Mouse (Mus musculus): ENCODE measurements around the gene Rmnd1.
A peak's percentile ranks its signal among the peaks of the same experiment; 100 is the strongest.
"Not testable (repeated sequence)": the region's sequence is repeated elsewhere in the genome, so short reads cannot be mapped to it uniquely, and the experiment has no call there.

Rmnd1 gene

GRCm38 (mm10) chr10:4432123-4432931, at the start of gene Rmnd1, which contains the start of gene Armt1:
Gene Rmnd1 (minus strand): TSS chr10:4432388.
Gene Armt1 (plus strand): TSS chr10:4432467.
- peak; percentile 98 for DNase-seq

DNA sequence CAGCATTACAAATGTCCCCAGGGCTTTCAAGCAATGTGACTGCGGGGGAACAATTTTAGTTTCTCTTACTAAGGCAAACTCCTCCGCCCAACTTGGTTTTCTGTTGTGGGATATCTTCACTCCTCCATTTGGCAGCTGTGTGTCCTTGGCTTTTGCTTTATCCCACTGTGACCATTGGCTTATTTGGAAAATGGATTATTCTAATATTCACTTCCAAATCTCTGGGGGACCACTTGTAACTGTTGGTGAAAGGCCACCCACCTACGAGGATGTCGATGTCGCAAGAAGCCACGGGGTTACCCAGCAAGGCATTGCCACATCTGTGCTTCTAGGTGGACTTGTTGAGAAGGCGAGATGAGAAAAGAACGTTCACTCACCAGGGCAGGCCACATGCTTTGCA, 49.5 kb upstream of the Rmnd1 start:
- DNase-seq = no peak

DNA sequence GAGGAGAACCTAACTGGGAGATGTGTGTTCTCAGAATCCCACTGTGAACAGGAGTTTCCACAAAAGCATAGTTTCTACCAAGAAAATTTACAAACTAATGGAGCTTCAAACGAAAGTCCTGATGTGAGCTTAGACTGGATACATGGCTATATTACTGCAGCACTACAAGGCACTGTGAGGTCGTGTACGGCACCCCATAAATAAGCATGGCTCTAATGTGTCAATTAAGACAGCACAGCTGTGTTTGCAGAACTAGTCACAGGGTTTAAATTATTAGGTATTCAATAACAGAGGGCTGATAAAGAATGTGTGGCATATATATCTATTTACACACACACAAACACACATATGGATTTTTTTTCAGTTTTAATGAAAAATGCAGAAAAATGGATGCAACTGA, 48.7 kb upstream of the Rmnd1 start:
- DNase-seq = no peak

DNA sequence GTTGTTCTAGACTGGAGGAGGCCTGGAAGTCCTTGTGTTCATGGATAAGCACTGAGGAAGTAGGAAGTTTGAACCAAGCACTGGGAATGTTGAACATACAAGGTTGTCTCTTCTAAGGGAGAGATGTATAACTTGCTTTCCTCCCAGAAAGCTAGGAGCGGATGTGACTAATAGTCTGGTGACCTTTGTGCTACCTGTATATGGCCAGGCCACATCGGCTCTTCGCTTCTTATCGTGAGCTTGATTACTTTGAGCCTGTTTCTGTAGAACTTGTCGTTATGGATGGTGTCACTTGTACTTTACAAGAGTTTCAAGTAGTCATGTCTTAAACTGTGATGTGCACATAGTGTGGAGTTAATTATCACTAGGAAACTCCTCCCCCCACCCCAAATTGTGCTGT, 44.4 kb upstream of the Rmnd1 start:
- DNase-seq = no peak

GRCm38 (mm10) chr10:4475431-4475830, 43.2 kb upstream of the Rmnd1 start:
- no peak for DNase-seq

DNA sequence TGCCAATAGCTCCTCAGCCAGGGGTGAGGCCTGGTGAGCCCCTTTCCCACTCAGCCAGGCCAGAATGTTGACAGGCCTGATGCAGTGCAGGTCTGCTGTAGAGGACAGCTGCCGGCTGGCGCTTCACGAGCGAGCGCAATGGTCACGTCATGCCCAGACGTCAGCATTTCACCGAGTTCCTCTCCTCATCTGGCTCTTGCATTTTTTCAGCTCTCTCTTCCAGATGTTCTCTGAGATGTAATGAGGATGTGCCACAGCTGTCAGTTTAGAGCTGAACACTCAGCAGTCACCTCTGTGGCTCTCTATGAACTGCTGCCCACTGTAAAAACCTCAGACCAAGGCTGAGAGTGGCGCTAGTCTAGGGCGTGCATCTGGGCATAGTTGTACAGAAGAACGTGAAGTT, 41.4 kb upstream of the Rmnd1 start:
- DNase-seq = no peak

DNA sequence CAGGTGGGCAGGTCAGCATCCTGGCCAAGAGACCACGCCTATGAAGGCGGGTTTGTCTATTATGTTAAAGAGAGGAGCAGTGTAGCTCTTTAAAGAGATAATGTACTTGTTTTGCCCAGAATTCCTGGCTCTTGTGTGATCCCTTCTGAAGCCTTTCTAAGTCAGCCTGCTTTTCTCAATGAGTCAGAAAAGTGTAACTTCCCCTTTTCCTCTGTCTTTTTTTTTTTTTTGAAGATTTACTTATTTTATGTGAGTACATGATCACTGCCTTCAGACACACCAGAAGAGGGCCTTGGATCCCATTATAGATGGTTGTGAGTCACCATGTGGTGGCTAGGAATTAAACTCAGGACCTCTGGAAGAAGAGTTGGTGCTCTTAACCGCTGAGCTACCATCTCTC, 37.2 kb upstream of the Rmnd1 start:
- DNase-seq = no peak

- DNase-seq = no peak
These were observed 33.6 kb upstream of the Rmnd1 start for GRCm38 (mm10) chr10:4465799-4466198.

DNA sequence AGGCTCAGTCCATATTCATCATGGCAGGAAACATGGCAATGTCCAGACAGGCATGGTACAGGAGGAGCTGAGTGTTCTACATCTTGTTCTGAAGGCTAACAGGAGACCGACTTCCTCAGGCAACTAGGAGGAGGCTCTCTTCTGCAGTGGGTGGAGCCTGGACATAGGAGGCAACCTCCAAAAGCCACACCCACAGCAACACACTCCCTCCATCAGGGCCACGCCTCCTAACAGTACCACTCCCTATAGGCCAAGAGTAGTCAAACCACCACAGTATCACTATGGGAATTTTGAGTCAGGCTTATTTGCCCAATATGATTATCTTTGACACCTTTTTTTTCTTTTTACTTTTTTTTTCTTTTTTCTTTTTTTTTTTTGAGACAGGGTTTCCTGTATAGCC, 28.0 kb upstream of the Rmnd1 start:
- DNase-seq = no peak

- no peak for DNase-seq
These were observed 24.2 kb upstream of the Rmnd1 start for GRCm38 (mm10) chr10:4456409-4456808.

GRCm38 (mm10) chr10:4435416-4435815, 3.2 kb upstream of the Rmnd1 start:
- no peak for DNase-seq

GRCm38 (mm10) chr10:4433871-4434270, 1.7 kb upstream of the Rmnd1 start:
- not testable (repeated sequence) for DNase-seq

- peak in 1 of 2 experiments; percentile 14 for DNase-seq
These were observed 988 bp upstream of the Rmnd1 start for GRCm38 (mm10) chr10:4432996-4433755.

GRCm38 (mm10) chr10:4431746-4432122, 454 bp downstream of the Rmnd1 start:
- DNase-seq = no peak

DNA sequence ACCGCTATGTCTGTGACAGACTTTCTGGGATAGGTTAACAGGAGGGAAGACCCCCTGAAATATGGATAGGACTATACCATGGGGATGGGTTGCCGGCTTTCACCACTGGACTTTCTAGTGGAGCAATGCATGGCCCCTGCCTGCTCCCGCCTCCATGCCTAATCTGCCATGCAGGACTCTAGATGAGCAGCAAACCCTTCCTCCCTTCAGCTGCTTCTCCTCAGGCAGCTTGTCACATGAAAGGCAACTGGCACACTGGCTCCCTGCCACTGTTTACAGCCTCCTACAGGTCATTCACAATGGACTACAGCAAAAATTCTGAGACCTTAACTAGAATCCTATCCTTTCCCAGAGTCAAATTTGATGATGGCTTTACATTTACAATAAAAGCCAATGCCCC, 1.4 kb downstream of the Rmnd1 start:
- DNase-seq = peak; percentile 72 to 81

DNA sequence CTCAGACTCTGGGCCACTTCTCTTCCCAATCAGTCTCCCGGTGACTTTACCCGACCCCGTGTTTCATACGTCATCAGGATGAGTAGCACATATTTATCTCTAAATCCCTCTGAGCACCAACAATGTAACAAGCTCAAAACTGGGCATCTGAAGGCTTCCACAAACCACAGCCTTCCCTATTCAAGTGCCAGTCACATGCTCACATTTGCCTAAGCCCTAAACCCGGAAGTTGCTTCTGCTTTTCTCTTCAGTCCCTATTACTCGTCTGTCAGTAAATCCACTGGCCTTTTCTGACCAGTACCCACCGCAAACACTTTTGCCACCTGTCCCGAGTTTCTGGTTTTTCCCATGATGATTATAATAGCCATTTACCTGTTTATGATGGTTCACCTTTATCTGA, 1.8 kb downstream of the Rmnd1 start:
- DNase-seq = no peak

- DNase-seq = no peak
These were observed 6.9 kb downstream of the Rmnd1 start for GRCm38 (mm10) chr10:4425245-4425644.

DNA sequence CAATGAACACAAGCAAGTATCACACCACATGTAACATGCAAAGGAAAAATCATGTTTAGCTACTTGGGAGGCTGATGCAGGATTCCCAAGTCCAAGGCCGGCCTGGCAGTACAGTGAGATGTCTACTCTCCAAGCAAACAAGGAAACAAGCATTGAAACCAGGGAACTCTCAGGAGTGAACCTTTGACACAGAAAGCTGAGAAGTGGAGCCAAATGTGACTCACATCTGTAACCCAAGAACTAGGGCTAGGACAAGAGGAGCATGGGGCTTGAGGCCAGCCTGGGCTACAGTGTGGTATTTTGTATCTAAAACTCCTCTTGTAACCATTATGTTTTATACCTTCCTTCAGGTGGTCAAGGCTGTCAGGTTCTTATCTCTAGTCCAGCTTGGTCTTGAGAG, 25.0 kb downstream of the Rmnd1 start:
- DNase-seq = no peak

DNA sequence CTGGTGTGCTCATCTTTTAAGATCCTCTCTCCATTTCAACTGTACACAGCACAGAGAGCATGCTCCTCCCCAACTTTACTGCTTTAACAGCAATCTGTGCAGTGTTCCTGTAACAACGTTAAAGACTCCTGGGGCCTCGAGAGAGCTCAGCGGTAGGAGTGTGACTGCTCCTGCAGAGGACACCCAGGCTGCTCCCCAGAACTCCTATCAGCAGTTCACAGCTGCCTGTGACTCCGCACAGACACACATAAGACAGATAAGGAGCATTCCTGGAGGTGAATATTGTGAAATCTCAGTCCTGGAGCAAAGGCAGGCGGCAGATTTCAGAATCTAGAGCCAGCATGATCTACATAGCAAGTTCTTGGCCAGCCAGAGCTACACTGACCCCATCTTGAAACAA, 26.7 kb downstream of the Rmnd1 start:
- DNase-seq = no peak

DNA sequence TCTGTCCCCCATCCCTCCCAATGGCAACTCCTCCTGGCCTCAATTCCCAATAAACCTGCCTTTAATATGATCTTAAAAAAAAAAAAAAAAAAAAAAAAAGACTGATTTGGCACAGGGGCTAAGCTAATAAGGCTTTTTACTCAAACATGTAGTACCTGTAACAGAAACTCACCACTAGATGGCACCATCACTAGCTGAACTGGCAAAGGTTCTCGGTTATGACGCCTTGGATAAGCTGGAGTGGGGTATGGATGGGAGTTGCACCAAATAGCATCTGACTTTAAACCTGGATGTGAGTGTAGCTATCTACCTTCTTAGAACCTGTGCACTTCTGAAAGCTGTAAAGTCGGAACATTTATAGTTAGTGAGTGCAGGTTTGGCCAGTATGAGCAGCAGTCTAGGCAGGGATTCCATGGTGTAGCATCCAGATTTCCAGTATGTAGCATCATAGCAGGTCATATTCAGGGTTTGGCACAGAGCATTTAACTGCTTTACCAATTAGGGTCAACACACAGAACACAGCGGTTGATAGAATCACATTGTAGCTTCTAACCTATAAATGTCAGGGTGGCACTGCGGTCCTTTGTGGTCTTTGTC, 27.2 kb downstream of the Rmnd1 start:
- peak; percentile 74 to 76 for DNase-seq

- no peak for DNase-seq
These were observed 34.1 kb downstream of the Rmnd1 start for GRCm38 (mm10) chr10:4398058-4398457.

DNA sequence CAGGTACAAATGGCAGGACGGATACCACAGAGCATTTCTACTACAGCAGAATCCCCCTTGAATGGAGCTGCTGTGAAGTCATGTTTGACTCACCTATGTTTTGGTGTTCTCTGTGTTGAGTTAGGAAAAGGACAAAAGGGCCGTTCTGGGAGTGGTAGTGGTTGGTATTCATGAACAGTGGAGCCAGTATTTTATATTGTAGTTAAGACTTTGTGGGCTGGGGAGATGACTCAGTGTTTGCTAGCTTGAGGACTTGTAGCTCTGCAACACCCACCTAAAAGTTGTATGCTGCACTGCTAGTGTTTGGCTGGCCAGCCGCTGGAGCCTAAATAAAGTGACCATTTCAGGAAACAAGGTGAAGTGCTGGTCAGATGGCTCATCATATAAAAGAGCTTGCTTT, 36.9 kb downstream of the Rmnd1 start:
- DNase-seq = no peak

DNA sequence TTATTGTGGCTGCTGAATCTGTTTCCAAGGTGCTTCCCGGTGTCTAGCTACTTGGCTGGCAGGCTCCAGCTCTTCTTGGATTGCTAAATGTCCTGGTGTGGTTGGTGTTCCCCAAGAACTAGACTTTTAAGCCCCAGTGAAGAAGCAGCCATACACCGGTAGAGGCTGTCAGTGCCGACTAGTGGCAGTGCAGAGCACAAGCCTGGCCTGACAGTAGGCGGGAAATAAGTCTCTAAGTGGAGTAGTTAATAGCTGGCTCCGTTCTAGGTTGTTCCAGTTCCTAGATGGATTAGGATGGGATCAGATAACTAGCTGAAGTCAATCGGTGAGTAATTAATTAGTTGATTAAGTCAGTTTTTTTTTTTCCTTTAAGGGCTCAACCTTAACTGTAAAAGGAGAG, 40.3 kb downstream of the Rmnd1 start:
- peak; percentile 45 to 49 for DNase-seq

DNA sequence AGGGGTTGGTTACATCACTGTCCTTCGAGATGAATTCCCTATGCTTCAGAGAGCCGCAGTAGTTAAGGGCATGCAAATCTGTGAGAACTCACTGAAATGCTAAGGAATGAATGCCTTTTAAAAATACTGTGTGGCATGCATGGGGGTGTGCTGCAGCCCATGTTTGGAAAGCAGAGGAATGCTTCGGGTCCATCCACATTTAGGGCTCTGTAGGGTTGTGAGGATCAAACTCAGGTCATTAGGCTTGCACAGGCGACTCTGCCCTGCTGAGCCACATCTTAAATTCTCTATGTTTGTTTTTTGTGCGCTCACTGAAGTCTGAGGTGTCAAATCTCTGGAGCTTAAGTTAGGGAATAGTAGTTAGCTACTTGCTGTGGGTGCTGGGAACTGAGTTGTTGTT, 41.1 kb downstream of the Rmnd1 start:
- DNase-seq = no peak
